Mouse (Mus musculus) testis, adult 2 months (tissue): ENCODE measurements around the gene Tmem95.

Experiments
- CTCF ChIP-seq: fragments of 200-500 bp; IDR thresholded peaks from 2 replicates; pipeline ENCODE4 v1.5.1; 2012; ENCODE audit warnings: low read depth, mild to moderate bottlenecking, inconsistent platforms, low read length, moderate library complexity; ENCODE audit not compliant: control insufficient read depth, insufficient read depth, insufficient replicate concordance
- POLR2A ChIP-seq: fragments of 200-500 bp; IDR thresholded peaks from 2 replicates; pipeline ENCODE4 v1.6.1; 2012; ENCODE audit warnings: low read depth, mild to moderate bottlenecking, inconsistent platforms, low read length, moderate library complexity; ENCODE audit not compliant: control insufficient read depth

- no peak for TF ChIP-seq CTCF
- TF ChIP-seq POLR2A: no peak
Measured at GRCm38 (mm10) chr11:69902972-69903371, 25.2 kb upstream of the Tmem95 start.
